Mouse (Mus musculus) liver, adult 2 months (tissue): ENCODE data around the gene Spta1.

ENCODE experiments used
- CTCF ChIP-seq: fragments of 200-500 bp; IDR thresholded peaks from 2 replicates; pipeline ENCODE4 v1.5.1; 2011; ENCODE audit warnings: low read depth, low read length, control low read depth
- POLR2A ChIP-seq: fragments of 200-500 bp; IDR thresholded peaks from 2 replicates; pipeline ENCODE4 v1.6.1; 2011; ENCODE audit warnings: low read length, control low read depth; ENCODE audit not compliant: insufficient read depth; ENCODE audit errors: extremely low read depth

DNA sequence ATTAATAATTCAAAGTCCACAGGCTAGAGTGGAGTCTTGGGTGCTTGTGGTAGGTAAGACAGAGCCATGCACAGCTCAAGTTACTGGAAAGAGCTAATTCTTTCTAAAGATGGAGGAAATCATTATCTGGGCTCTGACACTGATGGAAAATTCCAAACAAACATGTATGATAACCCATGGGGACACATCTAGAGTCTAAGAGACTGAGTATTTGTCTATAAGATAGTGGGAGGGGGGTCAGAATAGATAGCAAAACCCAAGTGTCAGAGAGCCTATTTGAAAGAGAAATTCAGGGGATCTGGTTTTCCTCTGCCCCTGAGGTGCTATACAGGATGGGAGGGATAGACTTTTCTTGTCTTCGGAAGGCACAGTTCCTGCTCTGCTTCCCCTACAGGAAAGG is 73.5 kb downstream of the Spta1 start:
- TF ChIP-seq CTCF (no peak), POLR2A (no peak)
